Mouse (Mus musculus) forebrain, embryonic 14.5 days (tissue): ENCODE data around the gene Tcf23. TPM values are rescaled to one million over a fixed set of nuclear protein-coding genes. Genes with fewer than 3 reads are reported as not detected.

Experiments used
- ATAC-seq: fragments of 200-750 bp; cut with Nextera tagmentation; 2 replicates; pipeline ENCODE4 v1.8.0; 2017; ENCODE audit warnings: mild to moderate bottlenecking, moderate library complexity
- DNase-seq: peaks from one replicate; pipeline ENCODE4 v3.0.0-alpha.2; 2015; ENCODE audit warnings: low spot score
- H3K27ac ChIP-seq: fragments of 300-500 bp; sonication (generic); 2 replicates; pipeline ENCODE4 v1.5.1; 2014; ENCODE audit warnings: low read depth, mild to moderate bottlenecking, control low read depth, low read length, moderate library complexity
- H3K27me3 ChIP-seq: fragments of 300-500 bp; sonication (generic); replicated peaks from 2 replicates; pipeline ENCODE4 v1.6.1; 2014; ENCODE audit warnings: low read length, control low read depth, mixed read lengths; ENCODE audit not compliant: control insufficient read depth, insufficient read depth
- H3K36me3 ChIP-seq: fragments of 300-500 bp; sonication (generic); 2 replicates; pipeline ENCODE4 v1.6.1; 2014; ENCODE audit warnings: low read length, control low read depth; ENCODE audit not compliant: control insufficient read depth, insufficient read depth
- H3K4me1 ChIP-seq: fragments of 300-500 bp; sonication (generic); 2 replicates; pipeline ENCODE4 v1.6.1; 2014; ENCODE audit warnings: antibody characterized with exemption, low read length, control low read depth; ENCODE audit not compliant: control insufficient read depth, insufficient read depth
- H3K4me2 ChIP-seq: fragments of 300-500 bp; sonication (generic); 2 replicates; pipeline ENCODE4 v1.6.1; 2014; ENCODE audit warnings: mild to moderate bottlenecking, control low read depth, low read length
- H3K4me3 ChIP-seq: fragments of 300-500 bp; sonication (generic); 2 replicates; pipeline ENCODE4 v1.5.1; 2014; ENCODE audit warnings: low read depth, low read length, control low read depth
- H3K9ac ChIP-seq: fragments of 300-500 bp; sonication (generic); 2 replicates; pipeline ENCODE4 v1.6.1; 2014; ENCODE audit warnings: mild to moderate bottlenecking, low read length, control low read depth, moderate library complexity
- H3K9me3 ChIP-seq: fragments of 300-500 bp; sonication (generic); replicated peaks from 2 replicates; pipeline ENCODE4 v1.6.1; 2016; ENCODE audit warnings: low read length, control low read depth, mixed read lengths; ENCODE audit not compliant: control insufficient read depth
- WGBS: fragments of 180-500 bp; shearing (Covaris S2); extraction: QIAGEN DNeasy Blood & Tissue Kit; methylation state at CpG from one replicate; pipeline ENCODE4 v1.1.7; 2014; 5-methylcytosine and 5-hydroxymethylcytosine counted together
- polyA plus RNA-seq: library from polyadenylated mRNA; unstranded; fragments of >200 nt; fragmentation: Nextera tagmentation; extraction: Ambion mirVana; gene quantifications from 2 replicates; pipeline ENCODE4 v1.2.1, GENCODE M21; 2014

The Tcf23 gene
- not detected in 2 replicates for polyA plus RNA-seq

DNA sequence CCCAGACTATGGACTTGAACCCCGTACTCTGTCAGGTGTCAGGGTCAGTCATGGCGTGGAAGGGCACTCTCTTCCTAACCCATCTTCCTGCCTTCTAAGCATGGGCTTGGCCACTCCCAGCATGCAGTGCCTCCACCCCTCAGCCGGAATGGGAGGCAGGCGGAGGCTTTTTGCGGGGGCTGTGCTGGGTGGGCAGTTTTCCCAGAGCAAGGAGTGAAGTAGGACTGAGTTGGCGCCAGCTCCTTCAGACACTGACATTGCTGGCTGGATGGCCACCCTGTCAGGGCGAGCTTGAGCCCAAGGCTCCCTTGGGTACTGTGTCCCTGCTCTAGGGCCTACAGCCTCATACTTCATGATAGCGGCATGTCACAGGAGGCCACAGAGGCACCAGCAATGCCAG is at the start of gene Tcf23:
Gene Tcf23 (plus strand): TSS at position 247 of the 400 bp plus-strand sequence.
- Histone ChIP-seq H3K9ac (no peak within 1 kb of the TSS), H3K4me2 (no peak within 1 kb of the TSS), H3K4me3 (no peak within 1 kb of the TSS), H3K36me3 (no peaks in the 10 kb centered on the region), H3K9me3 (no peaks in the 10 kb centered on the region), H3K27me3 (no peaks in the 10 kb centered on the region), H3K27ac (no peak within 1 kb of the TSS), H3K4me1 (no peaks in the 10 kb centered on the region)
- ATAC-seq: no peak
- DNase-seq: no peak
- WGBS: 71% methylated on average over 8 of the region's 8 CpGs

- no peaks in the 10 kb centered on the region for H3K27me3 ChIP-seq
- 80% methylated on average over 8 of the region's 8 CpGs for WGBS
These were observed 49.8 kb upstream of the Tcf23 start for GRCm38 (mm10) chr5:30918691-30919090.

DNA sequence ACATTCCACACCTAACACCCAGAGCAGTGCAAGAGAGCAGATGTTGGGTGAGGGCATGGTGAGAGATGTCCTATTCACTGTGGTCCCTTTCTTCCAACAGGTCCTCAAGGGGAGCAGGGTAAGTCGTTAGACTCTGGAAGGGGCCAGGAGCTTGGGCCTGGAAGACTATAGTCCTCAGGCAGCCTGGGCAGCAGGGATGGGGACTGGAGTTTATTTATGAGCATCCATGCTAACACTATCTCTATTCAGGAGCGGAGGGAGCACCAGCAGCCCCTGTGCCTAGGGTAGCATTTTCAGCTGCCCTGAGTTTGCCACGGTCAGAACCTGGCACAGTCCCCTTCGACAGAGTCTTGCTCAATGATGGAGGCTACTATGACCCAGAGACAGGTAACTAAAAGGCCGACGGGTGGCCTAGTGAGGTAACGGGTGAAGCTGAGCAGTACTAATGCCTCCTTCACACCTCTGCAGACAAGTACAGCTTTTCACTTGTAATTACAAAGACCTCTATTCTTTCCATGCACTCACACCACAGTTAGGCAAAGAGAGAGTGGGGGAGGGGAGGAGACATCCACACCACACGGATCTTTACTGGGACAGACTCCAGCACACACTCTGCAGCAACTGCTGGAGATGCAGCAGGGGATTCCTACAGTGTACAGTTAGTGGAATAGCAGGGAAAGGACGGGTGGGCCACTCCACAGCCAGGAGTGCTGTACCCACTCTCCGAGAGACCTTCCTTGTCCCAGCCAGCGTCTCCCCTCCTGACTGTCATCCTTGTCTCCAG is 48.4 kb upstream of the Tcf23 start:
- H3K27ac ChIP-seq: no peak overlapping the region
- no peaks in the 10 kb centered on the region for H3K36me3 ChIP-seq
- H3K27me3 ChIP-seq: no peaks in the 10 kb centered on the region
- H3K4me3 ChIP-seq: no peak overlapping the region
- H3K9ac ChIP-seq: no peak overlapping the region
- DNase-seq: no peak
- ATAC-seq: no peak
- H3K9me3 ChIP-seq: no peaks in the 10 kb centered on the region
- peaks cover 15% of the 10 kb centered on the region; the same call in 1 of the 2 replicates for H3K4me1 ChIP-seq
- no peak overlapping the region for H3K4me2 ChIP-seq
- WGBS: 52% methylated on average over 11 of the region's 11 CpGs

More at GRCm38 (mm10) chr5:30918691-30919090, 49.8 kb upstream of the Tcf23 start:
- Histone ChIP-seq H3K27ac (no peak overlapping the region), H3K9me3 (no peaks in the 10 kb centered on the region), H3K4me2 (no peak overlapping the region), H3K9ac (no peak overlapping the region), H3K36me3 (no peaks in the 10 kb centered on the region), H3K4me3 (no peak overlapping the region), H3K4me1 (peaks cover 15% of the 10 kb centered on the region; the same call in 1 of the 2 replicates)
- DNase-seq (no peak), ATAC-seq (no peak)

- Histone ChIP-seq H3K36me3 (no peaks in the 10 kb centered on the region), H3K4me3 (0 out of 2 replicates have a peak overlapping the region, but pooled peaks have one; percentile 5), H3K4me2 (peak overlapping the region; percentile 80; the same call in 1 of the 2 replicates), H3K27ac (no peak overlapping the region), H3K9me3 (no peaks in the 10 kb centered on the region), H3K27me3 (no peaks in the 10 kb centered on the region), H3K9ac (no peak overlapping the region), H3K4me1 (peaks cover 15% of the 10 kb centered on the region; the same call in 1 of the 2 replicates)
- no peak for DNase-seq
- no peak for ATAC-seq
- WGBS: 63% methylated on average over 19 of the region's 19 CpGs
These were observed 47.8 kb upstream of the Tcf23 start for GRCm38 (mm10) chr5:30920621-30921020.

DNA sequence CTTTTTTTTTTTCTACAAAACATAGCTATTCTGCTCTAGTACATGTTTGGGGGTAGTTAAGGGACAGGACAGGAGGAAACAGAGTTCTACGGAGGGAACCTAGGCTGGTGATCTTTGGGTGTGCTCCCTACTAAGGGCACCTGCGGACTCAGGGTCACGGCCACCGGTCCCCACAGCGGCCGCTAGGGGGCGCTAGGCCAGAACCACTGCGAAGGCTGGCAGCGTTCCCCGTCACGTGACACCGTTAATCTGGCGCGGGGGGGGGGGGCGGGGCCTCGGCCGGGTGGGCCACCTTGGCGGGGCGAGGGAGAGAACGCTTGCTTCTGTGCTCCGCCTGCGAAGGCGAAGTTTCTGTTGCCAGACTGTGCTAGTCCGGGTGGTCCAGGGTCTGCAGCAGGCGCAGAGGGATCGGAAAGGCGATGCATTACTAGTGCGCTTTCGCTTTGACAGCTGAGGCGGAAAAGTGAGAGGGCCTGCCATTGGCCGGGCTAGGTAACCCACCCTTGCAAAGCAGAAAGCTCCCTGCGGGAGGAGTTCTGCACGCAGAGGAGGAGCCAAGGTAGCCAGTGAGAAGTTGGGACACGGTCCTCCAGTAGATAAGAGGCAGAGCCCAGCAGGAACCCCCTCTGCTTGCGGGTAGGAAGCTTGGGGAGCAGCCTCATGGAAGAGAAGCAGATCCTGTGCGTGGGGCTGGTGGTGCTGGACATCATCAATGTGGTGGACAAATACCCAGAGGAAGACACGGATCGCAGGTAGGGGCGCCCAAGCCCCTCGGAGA is 47.0 kb upstream of the Tcf23 start, which contains the start of gene Khk:
Gene Khk (plus strand): TSS at position 176 of the 778 bp plus-strand sequence.
- peak; percentile 75 for ATAC-seq
- H3K9me3 ChIP-seq: no peaks in the 10 kb centered on the region
- no peaks in the 10 kb centered on the region for H3K27me3 ChIP-seq
- peak within 1 kb of the TSS; percentile 59 for H3K9ac ChIP-seq
- no peaks in the 10 kb centered on the region for H3K36me3 ChIP-seq
- peak within 1 kb of the TSS; percentile 58 for H3K27ac ChIP-seq
- H3K4me2 ChIP-seq: peak within 1 kb of the TSS; percentile 80
- H3K4me3 ChIP-seq: peak within 1 kb of the TSS; percentile 43
- H3K4me1 ChIP-seq: peaks cover 13% of the 10 kb centered on the region; the same call in 1 of the 2 replicates
- 1% methylated on average over 40 of the region's 40 CpGs for WGBS
- DNase-seq: peak; percentile 90

GRCm38 (mm10) chr5:30922581-30923041 is 45.9 kb upstream of the Tcf23 start:
- H3K9ac ChIP-seq: no peak overlapping the region
- peaks cover 13% of the 10 kb centered on the region; the same call in 1 of the 2 replicates for H3K4me1 ChIP-seq
- H3K27ac ChIP-seq: no peak overlapping the region
- no peaks in the 10 kb centered on the region for H3K27me3 ChIP-seq
- no peaks in the 10 kb centered on the region for H3K36me3 ChIP-seq
- H3K9me3 ChIP-seq: no peaks in the 10 kb centered on the region
- H3K4me2 ChIP-seq: peak overlapping the region; percentile 80; the same call in 1 of the 2 replicates
- 74% methylated on average over 10 of the region's 10 CpGs for WGBS
- DNase-seq (no peak), ATAC-seq (no peak)
- no peak overlapping the region for H3K4me3 ChIP-seq

GRCm38 (mm10) chr5:30923119-30923518 is 45.3 kb upstream of the Tcf23 start:
- Histone ChIP-seq H3K36me3 (no peaks in the 10 kb centered on the region), H3K27ac (no peak overlapping the region), H3K4me3 (no peak overlapping the region), H3K9ac (no peak overlapping the region), H3K4me2 (no peak overlapping the region), H3K27me3 (no peaks in the 10 kb centered on the region), H3K4me1 (peaks cover 13% of the 10 kb centered on the region; the same call in 1 of the 2 replicates), H3K9me3 (no peaks in the 10 kb centered on the region)
- WGBS: 85% methylated on average over 6 of the region's 6 CpGs
- ATAC-seq (no peak), DNase-seq (no peak)

- WGBS: 78% methylated on average over 8 of the region's 8 CpGs
- H3K9ac ChIP-seq: no peak overlapping the region
- ATAC-seq (no peak), DNase-seq (no peak)
- H3K27me3 ChIP-seq: no peaks in the 10 kb centered on the region
- H3K36me3 ChIP-seq: no peaks in the 10 kb centered on the region
- H3K4me3 ChIP-seq: no peak overlapping the region
- H3K27ac ChIP-seq: no peak overlapping the region
- no peak overlapping the region for H3K4me2 ChIP-seq
- H3K9me3 ChIP-seq: no peaks in the 10 kb centered on the region
- peaks cover 13% of the 10 kb centered on the region; the same call in 1 of the 2 replicates for H3K4me1 ChIP-seq
These were observed 43.8 kb upstream of the Tcf23 start for GRCm38 (mm10) chr5:30924614-30925013.
